Comparison of ENCODE assay signal across 8 mouse cellular contexts in the genomic region with DNA sequence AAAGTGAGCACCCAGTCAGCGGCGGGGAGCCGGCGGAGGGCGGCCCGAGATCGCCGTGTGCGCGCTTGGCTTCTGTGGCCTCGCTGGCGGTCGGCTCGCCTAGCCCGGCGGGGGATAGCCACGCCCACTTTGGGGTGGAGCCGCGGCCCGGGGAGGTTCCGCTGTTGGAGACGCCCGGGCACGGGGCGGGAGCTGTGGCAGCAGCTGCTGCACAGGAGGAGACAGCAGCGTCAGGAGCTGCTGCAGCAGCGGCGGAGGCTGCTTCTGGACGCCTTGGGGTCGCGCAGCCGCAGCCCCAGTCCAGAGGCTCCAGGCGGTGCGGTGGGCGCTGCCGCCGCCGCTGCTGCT. TPM values are rescaled to one million over a fixed set of nuclear protein-coding genes. Genes with fewer than 3 reads are reported as not detected.
DNase-seq lines count a peak whose midpoint lies in the region; ATAC-seq lines count a peak whose summit lies in the region.

Ttc7 (plus strand) TSS at position 181 of the 348 bp plus-strand sequence.

- peak; percentile 95 for ATAC-seq in hindbrain, embryonic 12.5 days (ENCODE audit: low FRiP score)

- peaks cover 27% of the 10 kb centered on the region for H3K4me1 ChIP-seq in hindbrain, embryonic 12.5 days

- H3K9me3 ChIP-seq in hindbrain, embryonic 12.5 days (replicated peaks): no peaks in the 10 kb centered on the region

- no peaks in the 10 kb centered on the region for H3K36me3 ChIP-seq in hindbrain, embryonic 12.5 days

- 0% methylated on average over 24 of the region's 38 CpGs for WGBS in hindbrain, embryonic 12.5 days

- H3K4me2 ChIP-seq in hindbrain, embryonic 12.5 days (replicated peaks): peak within 1 kb of the TSS; percentile 96

- H3K9ac ChIP-seq in hindbrain, embryonic 12.5 days: peak within 1 kb of the TSS; percentile 85

- peak within 1 kb of the TSS; percentile 86 for H3K27ac ChIP-seq in hindbrain, embryonic 12.5 days

- H3K27me3 ChIP-seq in hindbrain, embryonic 12.5 days: peaks cover 40% of the 10 kb centered on the region

- peak; percentile 98 for DNase-seq in Muller cell, postnatal 12 days (ENCODE audit: inconsistent ontology term)
- DNase-seq in cerebellum, adult 9-11 months: peak; percentile 86
- peak; percentile 88 to 93 for DNase-seq in frontal cortex, postnatal 10 days (ENCODE audit: low spot score in 2 of 2)
- DNase-seq in layer of hippocampus, postnatal 25 days (ENCODE audit: extremely low spot score in 1 of 2, low spot score in 1 of 2): peak; percentile 81
- DNase-seq in lung, postnatal 25 days (ENCODE audit: low spot score): peak; percentile 98
- DNase-seq in retina, embryonic 14.5 days (ENCODE audit: low spot score): peak; percentile 96
- peak; percentile 100 for DNase-seq in thymus, postnatal 4 days

- peak within 1 kb of the TSS; percentile 65 for H3K4me3 ChIP-seq in hindbrain, embryonic 12.5 days

RNA-seq across cellular contexts. Expression of gene Ttc7, which starts in this region (rescaled TPM):
- 6.0 and 6.6 TPM in 2 replicates for polyA plus RNA-seq in hindbrain, embryonic 12.5 days (2016; fragmentation: Nextera tagmentation; extraction: Ambion mirVana)
- total RNA-seq in layer of hippocampus, postnatal 25 days (2021): 1 to 10 TPM; 5.1 to 8.1 TPM

Comparison
In these comparisons a context has a peak if more than half of its experiments do, and no peak if none do; other contexts are left out.
1. Peak in every context shown above with its lines: DNase-seq, ATAC-seq, H3K4me3 ChIP-seq and H3K27ac ChIP-seq.